Mouse (Mus musculus): Measurements from ENCODE around the gene Gm4779. TPM values are rescaled to one million over a fixed set of nuclear protein-coding genes. Genes with fewer than 3 reads are reported as not detected.
"Not testable (repeated sequence)": the region's sequence is repeated elsewhere in the genome, so short reads cannot be mapped to it uniquely, and the experiment has no call there.

Gene Gm4779
- polyA plus RNA-seq (2012; rRNA removed): 0.17 and 0.21 TPM in 2 replicates

GRCm38 (mm10) chrX:101794342-101794741 lies at the start of gene Gm4779, which contains the start of gene 8030474K03Rik:
Gene Gm4779 (minus strand): TSS chrX:101794423.
Gene 8030474K03Rik (plus strand): TSS chrX:101794656.
- Histone ChIP-seq H3K4me1 (ENCODE audit: control insufficient read depth, insufficient read depth, low read length) (no peaks in the 10 kb centered on the region), H3K4me3 (ENCODE audit: insufficient read depth, low read length) (no peak within 1 kb of the TSS), H3K27ac (ENCODE audit: insufficient read depth, low read length) (no peak within 1 kb of the TSS)
- TF ChIP-seq CTCF (IDR thresholded peaks at IDR 0.05; ENCODE audit: extremely low read depth, insufficient read depth, low read length) (no peak), POLR2A (IDR thresholded peaks at IDR 0.05; ENCODE audit: extremely low read depth, insufficient read depth, low read length) (no peak)

GRCm38 (mm10) chrX:101819980-101820379 lies 25.8 kb upstream of the Gm4779 start:
- not testable (repeated sequence) for H3K27ac ChIP-seq (ENCODE audit: insufficient read depth, low read length); H3K4me1 ChIP-seq (ENCODE audit: control insufficient read depth, insufficient read depth, low read length); H3K4me3 ChIP-seq (ENCODE audit: insufficient read depth, low read length)

- Histone ChIP-seq H3K27ac (ENCODE audit: insufficient read depth, low read length) (no peak overlapping the region), H3K4me3 (ENCODE audit: insufficient read depth, low read length) (no peak overlapping the region), H3K4me1 (ENCODE audit: control insufficient read depth, insufficient read depth, low read length) (no peaks in the 10 kb centered on the region)
- peak; percentile 30; the same call in 1 of the 2 replicates for TF ChIP-seq CTCF (IDR thresholded peaks at IDR 0.05; ENCODE audit: extremely low read depth, insufficient read depth, low read length)
- no peak for TF ChIP-seq POLR2A (IDR thresholded peaks at IDR 0.05; ENCODE audit: extremely low read depth, insufficient read depth, low read length)
Measured at GRCm38 (mm10) chrX:101819163-101819562, 24.9 kb upstream of the Gm4779 start.

GRCm38 (mm10) chrX:101811750-101812149 lies 17.5 kb upstream of the Gm4779 start:
- Histone ChIP-seq H3K4me1 (ENCODE audit: control insufficient read depth, insufficient read depth, low read length) (no peaks in the 10 kb centered on the region), H3K4me3 (ENCODE audit: insufficient read depth, low read length) (no peak overlapping the region), H3K27ac (ENCODE audit: insufficient read depth, low read length) (no peak overlapping the region)
- TF ChIP-seq POLR2A (IDR thresholded peaks at IDR 0.05; ENCODE audit: extremely low read depth, insufficient read depth, low read length) (no peak), CTCF (IDR thresholded peaks at IDR 0.05; ENCODE audit: extremely low read depth, insufficient read depth, low read length) (no peak)

- no peak overlapping the region for H3K4me3 ChIP-seq (ENCODE audit: insufficient read depth, low read length)
- TF ChIP-seq CTCF (IDR thresholded peaks at IDR 0.05; ENCODE audit: extremely low read depth, insufficient read depth, low read length) (peak; percentile 31; the same call in 1 of the 2 replicates), POLR2A (IDR thresholded peaks at IDR 0.05; ENCODE audit: extremely low read depth, insufficient read depth, low read length) (no peak)
- H3K27ac ChIP-seq (ENCODE audit: insufficient read depth, low read length): no peak overlapping the region
- no peaks in the 10 kb centered on the region for H3K4me1 ChIP-seq (ENCODE audit: control insufficient read depth, insufficient read depth, low read length)
Measured at GRCm38 (mm10) chrX:101805512-101805911, 11.3 kb upstream of the Gm4779 start.

- Histone ChIP-seq H3K27ac (ENCODE audit: insufficient read depth, low read length) (no peak overlapping the region), H3K4me1 (ENCODE audit: control insufficient read depth, insufficient read depth, low read length) (no peaks in the 10 kb centered on the region), H3K4me3 (ENCODE audit: insufficient read depth, low read length) (no peak overlapping the region)
- TF ChIP-seq POLR2A (IDR thresholded peaks at IDR 0.05; ENCODE audit: extremely low read depth, insufficient read depth, low read length): no peak
- peak; percentile 64 for TF ChIP-seq CTCF (IDR thresholded peaks at IDR 0.05; ENCODE audit: extremely low read depth, insufficient read depth, low read length)
Measured at GRCm38 (mm10) chrX:101791551-101791950, 2.7 kb downstream of the Gm4779 start.

GRCm38 (mm10) chrX:101772035-101772434 lies 22.2 kb downstream of the Gm4779 start:
- TF ChIP-seq POLR2A (IDR thresholded peaks at IDR 0.05; ENCODE audit: extremely low read depth, insufficient read depth, low read length) (no peak), CTCF (IDR thresholded peaks at IDR 0.05; ENCODE audit: extremely low read depth, insufficient read depth, low read length) (peak; percentile 76)
- no peak overlapping the region for H3K27ac ChIP-seq (ENCODE audit: insufficient read depth, low read length)
- H3K4me1 ChIP-seq (ENCODE audit: control insufficient read depth, insufficient read depth, low read length): no peaks in the 10 kb centered on the region

GRCm38 (mm10) chrX:101770307-101770706 lies 23.9 kb downstream of the Gm4779 start:
- Histone ChIP-seq H3K27ac (ENCODE audit: insufficient read depth, low read length) (no peak overlapping the region), H3K4me3 (ENCODE audit: insufficient read depth, low read length) (no peak overlapping the region), H3K4me1 (ENCODE audit: control insufficient read depth, insufficient read depth, low read length) (no peaks in the 10 kb centered on the region)
- TF ChIP-seq CTCF (IDR thresholded peaks at IDR 0.05; ENCODE audit: extremely low read depth, insufficient read depth, low read length): no peak
- no peak for TF ChIP-seq POLR2A (IDR thresholded peaks at IDR 0.05; ENCODE audit: extremely low read depth, insufficient read depth, low read length)

More at GRCm38 (mm10) chrX:101772035-101772434, 22.2 kb downstream of the Gm4779 start:
- no peak overlapping the region for H3K4me3 ChIP-seq (ENCODE audit: insufficient read depth, low read length)

- Histone ChIP-seq H3K27ac (ENCODE audit: insufficient read depth, low read length) (no peak overlapping the region), H3K4me1 (ENCODE audit: control insufficient read depth, insufficient read depth, low read length) (no peaks in the 10 kb centered on the region), H3K4me3 (ENCODE audit: insufficient read depth, low read length) (no peak overlapping the region)
- TF ChIP-seq CTCF (IDR thresholded peaks at IDR 0.05; ENCODE audit: extremely low read depth, insufficient read depth, low read length) (no peak), POLR2A (IDR thresholded peaks at IDR 0.05; ENCODE audit: extremely low read depth, insufficient read depth, low read length) (no peak)
Measured at GRCm38 (mm10) chrX:101769478-101769877, 24.7 kb downstream of the Gm4779 start.

GRCm38 (mm10) chrX:101767280-101767679 lies 26.9 kb downstream of the Gm4779 start:
- no peak overlapping the region for H3K4me3 ChIP-seq (ENCODE audit: insufficient read depth, low read length)
- H3K4me1 ChIP-seq (ENCODE audit: control insufficient read depth, insufficient read depth, low read length): no peaks in the 10 kb centered on the region
- no peak overlapping the region for H3K27ac ChIP-seq (ENCODE audit: insufficient read depth, low read length)
- TF ChIP-seq CTCF (IDR thresholded peaks at IDR 0.05; ENCODE audit: extremely low read depth, insufficient read depth, low read length): no peak
- no peak for TF ChIP-seq POLR2A (IDR thresholded peaks at IDR 0.05; ENCODE audit: extremely low read depth, insufficient read depth, low read length)
